Mouse (Mus musculus) cortical plate, adult 2 months (tissue): ENCODE measurements at regions not wholly inside any gene's neighbourhood (a gene's known extent, or its start where the extent isn't known, plus 50 kb on each side); places are given as distances from the start of the nearest gene placed in this dataset.

Experiments used
- H3K27ac ChIP-seq: fragments of 200-500 bp; 2 replicates; pipeline ENCODE4 v1.5.1; 2012; ENCODE audit warnings: low read length, control low read depth, inconsistent platforms; ENCODE audit not compliant: insufficient read depth
- H3K4me1 ChIP-seq: fragments of 200-500 bp; 2 replicates; pipeline ENCODE4 v1.6.1; 2011; ENCODE audit warnings: low read length; ENCODE audit not compliant: control insufficient read depth, insufficient read depth
- H3K4me3 ChIP-seq: fragments of 200-500 bp; 2 replicates; pipeline ENCODE4 v1.5.1; 2011; ENCODE audit warnings: mild to moderate bottlenecking, low read length, control low read depth; ENCODE audit not compliant: insufficient read depth
- CTCF ChIP-seq: fragments of 200-500 bp; IDR thresholded peaks from 2 replicates; pipeline ENCODE4 v1.5.1; 2011; ENCODE audit warnings: mild to moderate bottlenecking, control low read depth, low read length; ENCODE audit not compliant: insufficient read depth; ENCODE audit errors: extremely low read depth
- POLR2A ChIP-seq: fragments of 200-500 bp; IDR thresholded peaks from 2 replicates; pipeline ENCODE4 v1.6.1; 2011; ENCODE audit warnings: mild to moderate bottlenecking, low read length, control low read depth; ENCODE audit not compliant: insufficient read depth; ENCODE audit errors: extremely low read depth

GRCm38 (mm10) chr10:65124940-65125610 lies 1035.0 kb upstream of the Lrrtm3 start:
- no peak overlapping the region for H3K27ac ChIP-seq
- H3K4me1 ChIP-seq = no peaks in the 10 kb centered on the region; the same call in 1 of the 2 replicates
- no peak for TF ChIP-seq CTCF
- no peak for TF ChIP-seq POLR2A
- H3K4me3 ChIP-seq = no peak overlapping the region

- H3K4me3 ChIP-seq = no peak overlapping the region
- no peaks in the 10 kb centered on the region for H3K4me1 ChIP-seq
- TF ChIP-seq POLR2A (no peak), CTCF (no peak)
- no peak overlapping the region for H3K27ac ChIP-seq
Measured at GRCm38 (mm10) chr10:65118212-65118611, 1028.1 kb upstream of the Lrrtm3 start.

- H3K4me1 ChIP-seq = no peaks in the 10 kb centered on the region
- H3K4me3 ChIP-seq = no peak overlapping the region
- H3K27ac ChIP-seq = no peak overlapping the region
- no peak for TF ChIP-seq CTCF
- TF ChIP-seq POLR2A = no peak
Measured at GRCm38 (mm10) chr10:65114586-65114985, 1024.5 kb upstream of the Lrrtm3 start.

GRCm38 (mm10) chr10:65110729-65111128 lies 1020.7 kb upstream of the Lrrtm3 start:
- Histone ChIP-seq H3K4me3 (no peak overlapping the region), H3K27ac (no peak overlapping the region), H3K4me1 (peaks cover 1% of the 10 kb centered on the region; the same call in 1 of the 2 replicates)
- no peak for TF ChIP-seq CTCF
- no peak for TF ChIP-seq POLR2A

GRCm38 (mm10) chr10:65107413-65107812 lies 1017.3 kb upstream of the Lrrtm3 start:
- no peak overlapping the region for H3K4me3 ChIP-seq
- no peak for TF ChIP-seq CTCF
- peaks cover 1% of the 10 kb centered on the region; the same call in 1 of the 2 replicates for H3K4me1 ChIP-seq
- H3K27ac ChIP-seq = no peak overlapping the region

- TF ChIP-seq CTCF (no peak), POLR2A (no peak)
- Histone ChIP-seq H3K4me1 (no peaks in the 10 kb centered on the region), H3K4me3 (no peak overlapping the region), H3K27ac (no peak overlapping the region)
Measured at GRCm38 (mm10) chr10:65084446-65084845, 994.4 kb upstream of the Lrrtm3 start.

GRCm38 (mm10) chr10:65081638-65082037 lies 991.6 kb upstream of the Lrrtm3 start:
- TF ChIP-seq CTCF (no peak), POLR2A (no peak)

GRCm38 (mm10) chr10:65058086-65058485 lies 968.0 kb upstream of the Lrrtm3 start:
- TF ChIP-seq CTCF (no peak), POLR2A (no peak)
- no peak overlapping the region for H3K4me3 ChIP-seq
- no peaks in the 10 kb centered on the region for H3K4me1 ChIP-seq
- no peak overlapping the region for H3K27ac ChIP-seq

More at GRCm38 (mm10) chr10:65081638-65082037, 991.6 kb upstream of the Lrrtm3 start:
- H3K4me3 ChIP-seq = no peak overlapping the region
- no peaks in the 10 kb centered on the region for H3K4me1 ChIP-seq
- no peak overlapping the region for H3K27ac ChIP-seq
